Mouse (Mus musculus) cerebellum, postnatal 36 days (tissue): ENCODE measurements around the gene Aldh1l2.
"Not testable (repeated sequence)": the region's sequence is repeated elsewhere in the genome, so short reads cannot be mapped to it uniquely, and the experiment has no call there.

ENCODE experiments used
- DNase-seq, 2 experiments: peaks; one replicate each; pipeline ENCODE4 v3.0.0; 2021 to 2022; ENCODE audit warnings: mixed read lengths in 2 of 2

The Aldh1l2 gene

GRCm38 (mm10) chr10:83533910-83534283, at the start of gene Aldh1l2:
Gene Aldh1l2, minus strand, starts transcription at chr10:83534140.
- peak; percentile 76 to 86 for DNase-seq

DNA sequence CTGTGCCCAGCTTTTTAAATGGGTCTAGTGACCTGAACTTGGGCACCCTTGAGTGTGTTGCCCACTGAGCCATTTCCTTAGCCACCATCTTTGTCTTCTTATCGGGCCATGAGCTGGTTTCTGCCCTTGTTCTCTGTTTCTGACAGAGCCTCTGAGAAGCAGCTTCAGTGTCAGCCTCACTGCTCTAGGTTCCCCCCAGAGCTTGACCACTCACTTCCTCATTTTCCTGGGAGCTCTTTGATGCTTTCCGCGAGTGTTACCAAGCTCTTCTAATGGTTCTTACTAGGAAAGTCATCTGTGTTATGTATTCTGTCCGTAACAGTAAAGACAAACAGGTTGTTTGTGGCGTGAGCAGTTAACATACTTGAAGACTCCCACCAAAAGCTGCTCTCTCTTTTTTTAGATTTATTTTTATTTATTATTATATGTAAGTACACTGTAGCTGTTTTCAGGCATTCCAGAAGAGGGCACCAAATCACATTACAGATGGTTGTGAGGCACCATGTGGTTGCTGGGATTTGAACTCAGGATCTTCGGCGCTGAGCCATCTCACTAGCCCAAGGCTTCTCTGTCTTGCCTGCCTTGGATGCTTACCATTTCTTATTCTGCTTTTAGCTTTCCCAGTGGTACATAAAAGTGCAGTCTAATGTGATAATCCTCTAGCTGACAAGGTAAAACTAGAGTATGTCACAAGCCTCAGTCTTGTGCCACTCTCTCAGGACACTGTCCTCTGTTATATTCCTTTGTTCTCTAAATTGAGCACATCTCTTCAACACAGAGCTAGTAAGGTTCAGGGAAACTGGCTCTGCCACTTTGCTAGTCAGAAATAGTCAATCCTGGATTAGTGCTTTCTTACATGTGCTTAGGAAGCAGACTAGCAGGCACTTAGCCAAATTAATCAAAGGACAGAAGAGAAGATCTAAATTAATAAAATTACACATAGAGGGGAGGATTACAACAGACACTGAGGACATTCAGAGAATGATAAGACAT, 31.8 kb upstream of the Aldh1l2 start:
- no peak for DNase-seq

DNA sequence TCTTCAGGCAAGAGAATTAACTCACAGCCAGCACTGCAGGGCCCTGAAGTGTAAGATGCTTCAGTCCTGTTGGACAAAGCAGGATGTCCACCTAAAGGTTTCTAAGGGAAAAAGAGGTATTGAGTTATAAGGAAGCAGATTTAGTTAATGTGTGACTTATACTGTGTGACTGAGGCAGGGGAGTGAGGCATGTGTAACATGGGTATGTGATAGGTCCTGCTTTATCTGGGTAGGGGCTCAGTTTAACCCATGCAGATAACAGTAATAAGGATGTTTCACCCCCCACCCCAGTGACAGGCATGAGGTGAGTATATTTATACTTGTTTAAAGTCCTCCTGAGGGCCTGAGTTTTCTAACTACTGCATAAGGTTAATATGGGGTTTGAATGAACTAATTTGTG, 29.1 kb upstream of the Aldh1l2 start:
- no peak for DNase-seq

- no peak for DNase-seq
These were observed 11.4 kb upstream of the Aldh1l2 start for GRCm38 (mm10) chr10:83545341-83545740.

- no peak for DNase-seq
These were observed 10.2 kb upstream of the Aldh1l2 start for GRCm38 (mm10) chr10:83544103-83544479.

GRCm38 (mm10) chr10:83543439-83544102, 9.6 kb upstream of the Aldh1l2 start, which contains the start of gene Washc4:
Gene Washc4, plus strand, starts transcription at chr10:83543752.
- DNase-seq, result peak; percentile 93 to 98

GRCm38 (mm10) chr10:83542241-83542640, 8.3 kb upstream of the Aldh1l2 start:
- DNase-seq, result peak; percentile 14 to 37

- no peak for DNase-seq
These were observed 6.2 kb upstream of the Aldh1l2 start for GRCm38 (mm10) chr10:83540092-83540491.

DNA sequence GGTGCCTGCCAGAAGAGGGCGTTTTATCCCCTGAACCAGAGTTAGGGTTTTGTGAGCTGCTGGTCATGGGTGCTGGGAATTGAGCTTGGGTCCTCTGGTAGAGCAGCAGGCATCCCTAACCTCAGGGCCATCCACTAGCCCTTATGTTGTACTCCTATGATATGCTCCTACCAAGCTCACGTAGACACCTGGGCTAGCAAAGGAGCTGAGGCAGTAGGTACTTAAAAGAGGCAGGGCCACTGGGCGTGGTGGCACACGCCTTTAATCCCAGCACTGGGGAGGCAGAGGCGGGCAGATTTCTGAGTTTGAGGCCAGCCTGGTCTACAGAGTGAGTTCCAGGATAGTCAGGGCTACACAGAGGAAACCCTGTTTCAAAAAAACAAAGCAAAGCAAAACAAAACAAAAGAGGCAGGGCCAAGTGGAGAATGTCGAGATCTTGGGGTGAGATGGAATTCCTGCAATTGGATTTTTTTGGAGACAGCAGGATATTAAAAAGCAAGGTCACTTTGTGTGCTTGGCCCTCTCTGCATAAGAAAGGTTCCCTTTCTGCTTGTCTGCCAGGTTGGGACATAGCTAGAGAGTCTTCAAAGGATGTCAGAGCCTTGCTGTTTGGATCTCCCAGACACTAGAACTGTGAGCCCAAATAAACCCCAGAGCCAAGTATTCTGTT, 5.5 kb upstream of the Aldh1l2 start:
- no peak for DNase-seq

DNA sequence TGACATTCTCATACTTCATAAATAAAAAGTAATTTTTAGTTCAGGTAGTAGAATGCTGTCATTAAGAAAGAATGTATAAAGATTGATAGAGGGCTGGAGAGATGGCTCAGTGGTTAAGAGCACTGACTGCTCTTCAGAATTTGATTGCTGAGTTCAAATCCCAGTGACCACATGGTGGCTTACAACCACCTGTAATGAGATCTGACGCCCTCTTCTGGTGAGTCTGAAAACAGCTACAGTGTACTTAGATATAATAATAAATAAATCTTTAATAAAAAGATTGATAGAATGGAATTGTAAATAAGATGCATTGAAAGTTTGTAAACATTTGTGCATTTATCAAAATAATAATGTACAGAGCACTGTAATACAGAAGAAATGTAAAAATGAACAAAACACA, 2.5 kb upstream of the Aldh1l2 start:
- no peak for DNase-seq

- DNase-seq, result peak; percentile 61 to 66
These were observed 556 bp downstream of the Aldh1l2 start for GRCm38 (mm10) chr10:83533258-83533909.

DNA sequence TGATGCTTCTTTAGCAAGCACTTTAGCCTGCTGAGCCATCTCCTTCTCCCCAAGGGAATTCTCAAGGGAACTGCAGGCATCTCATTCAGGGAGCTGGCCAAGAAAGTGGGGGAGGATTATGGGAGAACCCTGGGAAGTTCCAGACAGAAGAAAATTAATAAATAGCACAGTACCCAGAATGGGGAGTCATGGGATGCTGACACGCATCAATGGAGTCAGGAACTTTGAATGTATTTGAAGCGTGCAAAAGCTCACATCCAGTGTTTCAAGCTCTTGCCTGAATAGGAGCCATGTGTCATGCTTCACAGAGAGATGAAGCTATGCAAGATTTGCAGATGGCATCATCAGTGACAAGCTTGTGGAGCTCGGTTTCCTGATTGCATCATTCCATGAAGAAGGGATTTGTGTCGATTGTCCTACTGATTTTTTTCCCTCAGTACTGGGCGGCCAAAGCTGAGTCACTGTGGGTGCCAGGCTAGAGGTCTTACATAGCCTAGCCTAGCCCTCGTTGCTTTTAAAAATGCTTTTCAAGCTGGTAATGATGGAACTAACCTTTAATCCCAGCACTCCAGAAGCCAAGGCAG, 3.5 kb downstream of the Aldh1l2 start:
- no peak for DNase-seq

- DNase-seq, result not testable (repeated sequence)
These were observed 9.7 kb downstream of the Aldh1l2 start for GRCm38 (mm10) chr10:83524238-83524637.

DNA sequence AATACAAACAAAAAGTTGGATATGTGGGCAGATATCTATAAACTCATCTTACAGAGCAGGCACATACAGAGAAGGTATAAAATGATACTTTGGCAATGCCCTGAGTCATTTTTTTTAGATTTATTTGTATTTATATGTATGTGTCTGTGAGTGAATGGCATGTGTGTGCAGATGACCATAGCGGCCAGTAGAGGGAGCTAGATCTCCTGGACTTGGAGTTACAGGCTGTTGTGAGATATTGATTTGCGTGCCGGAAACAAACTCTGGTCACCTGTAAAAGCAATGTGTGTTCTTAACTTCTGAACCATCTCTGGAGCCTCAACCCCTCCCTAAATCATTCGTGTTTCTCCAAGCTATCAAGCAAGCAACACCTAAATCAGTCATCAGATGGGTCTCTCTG, 12.9 kb downstream of the Aldh1l2 start:
- no peak for DNase-seq

DNA sequence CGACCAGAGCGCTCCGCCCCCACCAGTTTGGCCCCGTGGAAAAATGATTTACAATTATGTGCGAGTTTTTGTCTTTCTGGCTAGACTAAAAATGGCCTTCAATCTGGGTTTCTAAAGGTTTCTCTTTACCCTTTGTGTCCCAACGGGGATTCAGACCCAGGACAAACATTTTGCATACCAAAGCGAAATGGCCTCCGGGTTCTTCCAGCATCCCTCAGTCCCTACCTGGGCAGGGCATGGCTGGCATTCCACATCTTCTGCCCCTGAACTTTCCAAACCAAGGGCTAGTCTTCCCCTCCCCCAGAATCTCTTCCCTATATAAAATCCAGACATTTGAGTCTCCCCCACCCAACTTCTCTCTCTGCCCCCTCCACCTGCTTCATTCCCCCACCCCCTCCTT, 20.2 kb downstream of the Aldh1l2 start:
- no peak for DNase-seq

DNA sequence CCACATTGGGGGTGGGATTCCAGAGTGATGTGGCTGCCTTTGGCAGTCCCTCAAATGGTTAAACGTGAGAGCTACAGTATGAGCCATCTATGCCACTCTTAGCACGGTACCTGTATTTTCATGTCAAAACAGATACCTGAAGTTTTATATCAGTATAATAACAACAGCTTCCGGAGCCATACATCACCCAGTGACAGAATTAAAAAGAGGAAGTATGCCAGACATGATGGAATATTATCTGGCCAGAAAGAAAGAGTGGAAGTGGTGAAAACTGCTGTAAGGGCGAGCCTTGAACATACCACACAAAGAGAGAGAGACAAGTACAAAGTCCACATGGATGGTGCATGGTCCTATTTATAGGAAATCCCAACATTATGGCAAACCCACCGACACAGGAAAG, 22.6 kb downstream of the Aldh1l2 start:
- DNase-seq, result no peak

DNA sequence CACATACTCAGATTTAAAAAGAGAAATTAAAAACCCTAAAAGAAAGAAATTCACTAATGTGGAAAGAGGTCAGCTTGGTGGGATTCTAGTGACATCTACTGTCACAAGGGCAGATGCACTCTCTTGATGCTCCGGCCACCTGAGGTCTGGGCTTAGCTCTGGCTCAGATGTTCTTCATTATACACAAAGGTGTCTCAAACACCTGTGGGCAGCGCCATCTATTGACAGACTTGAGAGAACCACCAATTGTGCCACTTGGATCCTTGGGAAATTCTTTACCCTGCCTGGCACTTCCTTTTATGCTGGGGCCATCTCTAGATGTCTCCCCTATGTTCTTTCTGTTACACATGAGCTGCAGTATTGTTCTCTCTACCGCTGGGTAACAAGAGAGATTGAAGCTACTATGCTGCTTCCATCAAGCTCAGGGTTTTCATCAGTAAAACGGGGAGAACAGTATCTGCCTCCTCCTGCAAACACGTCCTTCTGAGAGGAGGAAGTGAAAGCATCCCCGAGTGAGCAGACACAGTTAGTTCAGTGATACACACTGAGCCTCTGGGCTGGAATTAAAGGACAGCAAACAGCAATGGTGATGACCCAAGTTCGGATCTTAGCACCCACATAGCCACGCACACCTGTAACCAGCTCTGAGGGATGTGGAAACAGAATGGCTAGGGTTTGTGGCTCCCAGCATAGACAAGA, 24.8 kb downstream of the Aldh1l2 start:
- peak; percentile 10 to 14 for DNase-seq

DNA sequence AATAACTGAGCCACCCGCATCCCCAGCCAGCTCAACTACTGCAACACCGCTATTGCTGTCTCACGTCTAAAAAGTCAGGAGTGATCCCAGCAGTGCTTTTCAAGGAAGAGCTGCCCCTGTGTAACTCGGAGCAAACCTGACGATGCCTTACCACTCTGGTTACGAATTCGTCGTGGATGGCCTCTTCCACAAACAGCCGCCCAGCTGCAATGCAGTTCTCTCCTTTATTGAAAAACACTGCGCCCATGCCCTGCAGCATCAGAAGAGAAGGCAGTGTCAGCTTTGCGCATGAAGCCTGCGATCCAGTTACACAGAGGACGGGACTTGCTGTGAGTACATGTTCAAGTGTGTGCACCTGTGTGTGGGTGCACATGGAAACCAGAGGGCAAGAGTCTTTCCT, 36.6 kb downstream of the Aldh1l2 start:
- no peak for DNase-seq

- no peak for DNase-seq
These were observed 43.4 kb downstream of the Aldh1l2 start for GRCm38 (mm10) chr10:83490506-83490905.

GRCm38 (mm10) chr10:83477286-83477685, 56.7 kb downstream of the Aldh1l2 start:
- no peak for DNase-seq

DNA sequence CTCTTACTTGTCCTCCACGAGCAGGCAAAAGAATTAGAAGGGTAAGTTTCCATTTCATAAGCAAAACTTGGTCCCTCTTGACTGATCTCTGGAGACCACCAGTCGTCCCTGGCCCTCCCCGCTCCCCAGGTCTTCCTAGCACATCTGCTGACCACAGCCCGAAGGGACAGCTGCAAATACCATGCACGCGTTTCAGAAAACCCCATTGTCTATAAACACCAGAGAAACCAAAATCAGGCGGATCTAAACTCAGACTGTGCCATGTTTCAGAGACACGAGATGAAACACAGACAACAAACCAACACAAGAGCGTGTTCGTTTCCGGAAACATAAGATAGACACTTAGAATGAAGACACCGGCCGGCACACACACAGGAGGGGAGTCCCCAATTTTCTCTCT, 58.7 kb downstream of the Aldh1l2 start:
- DNase-seq, result no peak

DNA sequence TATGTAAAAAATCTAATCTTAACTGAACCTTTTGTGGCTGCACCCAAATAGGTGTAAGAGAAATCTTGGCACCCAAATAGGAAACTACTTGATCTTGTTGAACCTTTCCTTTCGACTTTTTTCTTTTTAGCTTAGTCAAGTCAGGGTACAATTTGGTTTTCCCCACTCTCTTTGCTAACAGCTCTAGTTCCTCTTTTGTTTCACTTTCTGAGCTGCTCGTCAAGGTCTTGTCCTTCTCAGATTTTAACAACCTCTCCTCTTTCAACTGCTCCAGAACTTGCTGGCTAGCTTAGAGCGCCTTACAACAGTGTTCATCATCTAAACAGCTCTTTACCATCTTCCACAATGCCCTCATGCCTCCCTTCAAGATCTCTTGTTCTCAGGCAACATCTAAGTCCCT, 76.4 kb downstream of the Aldh1l2 start:
- no peak for DNase-seq
